Mouse (Mus musculus) olfactory bulb, adult 2 months (tissue): ENCODE data around the gene Hist1h2af. TPM values are rescaled to one million over a fixed set of nuclear protein-coding genes. Genes with fewer than 3 reads are reported as not detected.
"Not testable (repeated sequence)": the region's sequence is repeated elsewhere in the genome, so short reads cannot be mapped to it uniquely, and the experiment has no call there.

Source experiments
- H3K27ac ChIP-seq: fragments of 200-500 bp; 2 replicates; pipeline ENCODE4 v1.5.1; 2012; ENCODE audit warnings: low read depth, low read length; ENCODE audit not compliant: insufficient read depth
- H3K4me1 ChIP-seq: fragments of 200-500 bp; 2 replicates; pipeline ENCODE4 v1.6.1; 2012; ENCODE audit warnings: low read length; ENCODE audit not compliant: control insufficient read depth, insufficient read depth
- H3K4me3 ChIP-seq: fragments of 200-500 bp; 2 replicates; pipeline ENCODE4 v1.5.1; 2012; ENCODE audit warnings: mild to moderate bottlenecking, low read depth, low read length, moderate library complexity; ENCODE audit not compliant: insufficient read depth
- CTCF ChIP-seq: fragments of 200-500 bp; IDR thresholded peaks from 2 replicates; pipeline ENCODE4 v1.5.1; 2012; ENCODE audit warnings: low read depth, mild to moderate bottlenecking, low read length, moderate library complexity; ENCODE audit not compliant: insufficient read depth
- POLR2A ChIP-seq: fragments of 200-500 bp; IDR thresholded peaks from 2 replicates; pipeline ENCODE4 v1.6.1; 2012; ENCODE audit warnings: mild to moderate bottlenecking, low read depth, low read length, moderate library complexity; ENCODE audit not compliant: insufficient read depth
- WGBS: fragments of 180-500 bp; shearing (Covaris S2); methylation state at CpG from one replicate; pipeline ENCODE4 v1.1.7; 2018; 5-methylcytosine and 5-hydroxymethylcytosine counted together
- polyA plus RNA-seq: library from polyadenylated mRNA; stranded (reverse); fragments of >200 nt; gene quantifications from 2 replicates; pipeline ENCODE4 v1.2.4, GENCODE M21; 2012; ENCODE audit warnings: low replicate concordance; ENCODE audit not compliant: missing spikeins, insufficient read depth, insufficient read length

Hist1h2af gene
- polyA plus RNA-seq, 1 experiment: not detected

DNA sequence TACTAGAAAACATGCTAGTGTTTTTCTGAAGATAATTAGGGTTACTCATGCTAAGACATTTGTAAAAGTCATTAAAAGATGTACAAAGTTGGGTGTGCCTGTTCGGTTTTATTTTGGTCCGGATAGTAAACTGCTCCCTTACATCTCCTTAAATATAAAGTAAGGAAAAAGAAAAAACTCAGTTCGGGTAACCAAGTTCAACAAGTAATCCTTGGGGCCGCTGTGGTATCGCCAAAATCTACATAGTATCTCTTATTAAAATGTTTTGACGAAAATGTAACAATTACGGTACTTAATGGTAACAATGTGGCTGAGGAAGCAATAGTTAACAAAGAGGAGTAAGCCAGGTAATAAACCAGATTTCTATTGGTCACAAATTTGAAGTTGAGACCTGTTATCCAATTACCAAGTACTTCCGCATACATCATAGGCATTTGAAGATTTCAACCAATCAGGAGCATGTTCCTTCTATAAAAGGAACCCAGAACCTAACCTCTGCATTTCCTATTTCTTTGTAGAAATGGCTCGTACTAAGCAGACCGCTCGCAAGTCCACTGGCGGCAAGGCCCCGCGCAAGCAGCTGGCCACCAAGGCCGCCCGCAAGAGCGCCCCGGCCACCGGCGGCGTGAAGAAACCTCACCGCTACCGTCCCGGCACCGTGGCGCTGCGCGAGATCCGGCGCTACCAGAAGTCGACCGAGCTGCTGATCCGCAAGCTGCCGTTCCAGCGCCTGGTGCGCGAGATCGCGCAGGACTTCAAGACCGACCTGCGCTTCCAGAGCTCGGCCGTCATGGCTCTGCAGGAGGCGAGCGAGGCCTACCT lies 10.5 kb downstream of the Hist1h2af start, which contains the start of gene Hist1h3f:
Hist1h3f (plus strand) TSS at position 88 of the 822 bp plus-strand sequence.
- WGBS: under 1% methylated on average over 33 of the region's 45 CpGs
- Histone ChIP-seq H3K4me1 (no peaks in the 10 kb centered on the region), H3K4me3 (peak within 1 kb of the TSS; percentile 70), H3K27ac (peak within 1 kb of the TSS; percentile 75; the same call in 1 of the 2 replicates)
- TF ChIP-seq CTCF (no peak), POLR2A (peak; percentile 81)

- peak overlapping the region; percentile 70 for H3K4me3 ChIP-seq
- not testable (repeated sequence) for H3K4me1 ChIP-seq
- 0% methylated on average over 13 of the region's 14 CpGs for WGBS
- H3K27ac ChIP-seq: 0 out of 2 replicates have a peak overlapping the region, but pooled peaks have one; percentile 75
Measured at GRCm38 (mm10) chr13:23544787-23545120, 11.0 kb downstream of the Hist1h2af start.

GRCm38 (mm10) chr13:23546694-23547093 lies 13.0 kb downstream of the Hist1h2af start:
- TF ChIP-seq CTCF (no peak), POLR2A (no peak)
- WGBS: 77% methylated on average over 5 of the region's 5 CpGs
- Histone ChIP-seq H3K4me1 (no peaks in the 10 kb centered on the region), H3K4me3 (no peak overlapping the region), H3K27ac (no peak overlapping the region)

- whole genome bisulfite sequencing: 7% methylated on average over 3 of the region's 3 CpGs
- no peak overlapping the region for H3K27ac ChIP-seq
Measured at GRCm38 (mm10) chr13:23550761-23551145, 17.0 kb downstream of the Hist1h2af start.

DNA sequence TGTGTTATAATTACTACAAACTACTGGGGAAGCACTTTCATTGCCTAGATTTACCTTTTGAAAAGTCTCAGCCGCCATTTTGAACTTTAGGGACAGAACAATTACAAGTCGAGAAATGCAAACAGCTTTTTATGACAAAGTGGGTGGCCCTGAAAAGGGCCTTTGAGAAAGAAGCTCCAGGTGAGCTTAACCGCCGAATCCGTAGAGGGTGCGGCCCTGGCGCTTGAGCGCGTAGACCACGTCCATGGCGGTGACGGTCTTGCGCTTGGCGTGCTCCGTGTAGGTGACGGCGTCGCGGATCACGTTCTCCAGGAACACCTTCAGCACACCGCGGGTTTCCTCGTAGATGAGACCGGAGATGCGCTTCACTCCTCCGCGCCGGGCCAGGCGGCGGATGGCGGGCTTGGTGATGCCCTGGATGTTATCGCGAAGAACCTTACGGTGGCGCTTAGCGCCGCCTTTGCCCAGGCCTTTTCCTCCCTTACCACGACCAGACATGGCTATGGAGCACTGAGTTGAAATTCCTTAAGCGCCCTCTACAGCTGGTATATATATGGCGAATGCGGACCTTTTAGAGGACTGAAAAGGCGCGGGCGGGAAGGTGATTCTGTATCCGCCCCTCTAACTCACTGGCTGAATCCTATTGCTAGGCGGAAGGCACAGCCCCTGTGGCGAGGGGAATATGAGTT lies 17.6 kb downstream of the Hist1h2af start, which contains the start of gene Hist1h4f:
Hist1h4f (minus strand) TSS at position 503 of the 689 bp plus-strand sequence.
- H3K4me1 ChIP-seq: not testable (repeated sequence)
- Histone ChIP-seq H3K27ac (peak within 1 kb of the TSS; percentile 82), H3K4me3 (peak within 1 kb of the TSS; percentile 53)
- peak; percentile 78 for TF ChIP-seq POLR2A
- under 1% methylated on average over 47 of the region's 47 CpGs for WGBS

More at GRCm38 (mm10) chr13:23550761-23551145, 17.0 kb downstream of the Hist1h2af start:
- no peak for TF ChIP-seq POLR2A
- no peak overlapping the region for H3K4me3 ChIP-seq
- peaks cover 3% of the 10 kb centered on the region; the same call in 1 of the 2 replicates for H3K4me1 ChIP-seq

- TF ChIP-seq CTCF (no peak), POLR2A (no peak)
- 36% methylated on average over 8 of the region's 8 CpGs for WGBS
- no peak overlapping the region for H3K27ac ChIP-seq
- H3K4me1 ChIP-seq: peaks cover 3% of the 10 kb centered on the region; the same call in 1 of the 2 replicates
- H3K4me3 ChIP-seq: no peak overlapping the region
Measured at GRCm38 (mm10) chr13:23551931-23552914, 18.5 kb downstream of the Hist1h2af start.

GRCm38 (mm10) chr13:23552962-23553361 lies 19.3 kb downstream of the Hist1h2af start, which contains the start of gene Hist1h1d:
Hist1h1d (plus strand) TSS chr13:23553262.
- TF ChIP-seq CTCF (no peak), POLR2A (no peak)
- Histone ChIP-seq H3K27ac (no peak within 1 kb of the TSS), H3K4me1 (peaks cover 3% of the 10 kb centered on the region; the same call in 1 of the 2 replicates), H3K4me3 (no peak within 1 kb of the TSS)

DNA sequence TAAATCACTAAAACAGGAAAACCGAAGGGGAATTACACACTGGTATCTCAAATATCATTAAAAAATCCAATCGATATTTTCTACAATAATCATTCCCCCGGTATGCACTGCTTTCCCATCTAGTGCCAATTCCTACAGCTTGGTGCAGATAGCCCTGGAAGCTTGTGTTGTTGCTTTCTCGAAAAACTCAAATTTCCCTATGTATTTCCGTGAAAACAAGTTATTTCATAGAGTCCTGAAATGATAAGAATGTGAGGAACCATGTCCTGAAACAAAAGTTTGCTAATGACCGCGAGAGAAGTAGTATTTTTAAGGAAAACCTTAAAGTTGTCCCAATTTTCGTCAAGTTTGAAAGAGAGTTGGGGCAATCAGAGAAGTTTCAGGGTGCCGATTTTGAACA lies 20.7 kb downstream of the Hist1h2af start:
- 14% methylated on average over 9 of the region's 9 CpGs for WGBS
- H3K4me3 ChIP-seq: no peak overlapping the region
- H3K27ac ChIP-seq: no peak overlapping the region
- H3K4me1 ChIP-seq: peaks cover 3% of the 10 kb centered on the region; the same call in 1 of the 2 replicates
- TF ChIP-seq CTCF (no peak), POLR2A (no peak)
